Mouse (Mus musculus): ENCODE measurements at regions not wholly inside any gene's neighbourhood (a gene's known extent, or its start where the extent isn't known, plus 50 kb on each side); places are given as distances from the start of the nearest gene placed in this dataset.
"Not testable (repeated sequence)": the region's sequence is repeated elsewhere in the genome, so short reads cannot be mapped to it uniquely, and the experiment has no call there.

DNA sequence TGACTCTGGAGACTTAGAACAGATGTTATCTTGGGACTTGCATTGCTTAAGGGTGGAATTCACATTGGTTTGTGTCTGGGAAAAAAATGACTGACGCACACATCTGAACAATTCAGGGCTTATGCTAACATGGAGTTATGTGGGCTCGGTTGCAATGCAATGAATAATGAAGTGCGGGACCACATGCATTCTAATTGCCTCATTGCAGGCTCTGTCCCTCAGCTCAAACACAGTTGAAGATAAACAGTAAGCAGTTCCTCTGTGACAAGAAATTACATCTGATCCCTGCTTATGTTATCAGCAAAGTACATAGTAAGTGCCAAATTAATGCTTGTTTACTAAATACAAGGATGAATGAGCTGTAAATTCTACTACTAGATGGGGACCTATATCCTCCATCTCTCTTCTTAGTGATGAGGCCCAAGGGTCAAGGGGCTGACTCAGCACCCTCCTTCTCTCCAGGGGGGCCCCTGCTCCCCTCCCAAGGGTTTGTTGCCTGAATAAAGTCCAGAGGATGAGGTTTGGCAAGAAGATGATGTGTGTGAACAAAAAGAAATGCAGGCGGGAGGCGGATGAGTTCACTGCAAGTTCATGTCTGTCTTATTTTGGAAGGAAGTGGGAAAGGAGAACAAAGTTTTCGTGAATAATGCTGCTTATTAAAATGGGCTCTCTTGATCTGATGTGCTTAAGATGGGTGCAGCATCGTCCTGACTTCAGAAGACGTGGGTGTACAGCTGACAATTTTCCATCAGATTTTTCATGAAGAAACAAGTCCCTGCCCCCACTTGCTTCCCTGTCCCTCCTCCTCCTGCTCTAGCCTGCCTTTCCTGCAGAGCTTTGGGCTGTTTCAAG, 533.1 kb downstream of the Shisa9 start:
- no peak for DNase-seq

DNA sequence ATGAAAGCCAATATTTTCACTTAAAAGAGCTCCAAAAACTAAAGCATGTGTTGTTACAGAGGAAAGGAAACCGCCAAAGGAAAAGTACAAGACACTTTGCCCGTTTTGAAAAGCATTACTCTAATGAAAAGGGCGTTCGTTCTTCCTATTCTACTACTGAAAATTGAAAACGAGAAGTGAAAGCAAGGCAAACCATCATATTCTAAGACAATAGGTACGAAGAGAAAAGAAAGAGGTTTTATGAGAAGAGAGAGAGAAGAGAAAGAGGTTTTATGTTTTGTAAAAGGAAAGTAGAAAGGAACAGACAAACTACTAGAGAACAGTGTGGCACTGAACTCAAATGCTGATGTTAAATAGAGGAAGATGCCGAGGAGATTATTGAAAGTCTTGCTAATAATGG, 534.4 kb downstream of the Shisa9 start:
- no peak for DNase-seq

DNA sequence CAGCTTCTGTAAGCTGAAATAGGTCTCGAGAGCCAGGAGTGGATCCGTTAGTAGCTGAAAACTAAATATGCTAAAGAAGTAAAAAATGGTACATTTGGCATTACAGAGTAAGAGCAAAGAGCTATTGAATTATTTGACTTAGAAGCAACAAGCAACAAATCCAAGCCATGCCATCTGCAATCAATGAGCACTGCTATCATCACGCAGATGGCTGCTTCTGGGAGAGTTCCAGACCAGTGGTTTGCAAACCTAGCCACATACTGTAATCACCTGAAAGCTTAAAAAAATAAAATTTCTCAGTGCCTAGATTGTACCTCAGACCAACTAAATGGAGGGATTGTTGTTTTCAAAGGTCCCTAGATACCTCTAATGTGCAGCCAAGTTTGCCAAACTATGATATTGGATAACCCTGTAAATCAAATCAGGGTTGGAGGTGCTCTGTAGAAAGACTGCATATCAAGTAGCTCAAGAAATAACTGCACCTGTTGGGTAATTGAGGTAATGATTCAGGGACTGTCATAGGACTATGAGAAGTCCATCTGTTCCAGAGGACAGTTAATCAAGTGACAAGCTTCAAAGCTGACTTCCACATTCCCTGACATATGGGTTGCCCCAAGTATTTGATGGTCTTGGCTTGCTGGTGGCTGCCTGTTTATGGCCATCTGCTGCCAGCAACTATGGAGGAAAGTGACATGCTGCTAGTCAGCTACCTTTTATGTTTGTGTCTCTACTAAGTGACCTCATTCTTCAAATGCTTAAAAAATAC, 538.0 kb downstream of the Shisa9 start:
- no peak for DNase-seq

DNA sequence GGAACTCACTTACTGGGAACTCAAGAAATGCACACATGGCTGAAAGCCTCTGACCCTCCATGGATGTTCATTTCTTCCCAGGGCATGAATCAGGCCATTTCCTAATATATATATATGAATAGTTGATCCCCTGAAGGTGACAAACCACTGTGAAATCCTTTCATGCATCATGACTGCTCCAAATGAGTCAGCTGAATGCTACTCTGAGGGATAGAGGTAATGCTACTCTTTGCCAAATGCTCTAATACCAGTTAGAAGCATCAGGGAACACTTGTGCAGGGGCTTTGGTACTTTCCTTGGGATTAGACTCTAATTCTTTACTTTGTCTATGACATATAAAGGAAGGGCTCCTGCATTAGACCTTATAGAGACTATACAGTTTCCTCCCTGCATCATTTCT, 561.0 kb upstream of the Ercc4 start:
- DNase-seq: no peak

DNA sequence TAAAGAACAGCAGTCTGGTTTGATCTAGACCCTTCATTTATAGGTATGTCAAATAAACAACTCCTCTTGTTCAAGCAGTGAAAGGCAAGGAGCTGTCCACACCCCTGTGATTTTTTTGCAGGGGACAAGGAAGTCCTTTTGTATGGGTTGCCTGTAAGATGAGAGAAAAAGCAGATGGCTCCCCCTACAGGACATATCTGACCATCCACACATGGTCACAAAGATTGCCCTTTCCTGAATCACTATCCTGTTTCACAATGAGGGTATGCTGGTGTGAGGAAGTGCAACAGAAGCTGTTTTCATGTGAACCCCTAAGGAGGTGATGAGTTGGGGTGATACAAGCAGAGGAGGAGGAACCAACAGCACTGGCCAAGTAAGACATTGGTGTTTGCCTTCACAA, 520.6 kb upstream of the Ercc4 start:
- DNase-seq: peak; percentile 14

DNA sequence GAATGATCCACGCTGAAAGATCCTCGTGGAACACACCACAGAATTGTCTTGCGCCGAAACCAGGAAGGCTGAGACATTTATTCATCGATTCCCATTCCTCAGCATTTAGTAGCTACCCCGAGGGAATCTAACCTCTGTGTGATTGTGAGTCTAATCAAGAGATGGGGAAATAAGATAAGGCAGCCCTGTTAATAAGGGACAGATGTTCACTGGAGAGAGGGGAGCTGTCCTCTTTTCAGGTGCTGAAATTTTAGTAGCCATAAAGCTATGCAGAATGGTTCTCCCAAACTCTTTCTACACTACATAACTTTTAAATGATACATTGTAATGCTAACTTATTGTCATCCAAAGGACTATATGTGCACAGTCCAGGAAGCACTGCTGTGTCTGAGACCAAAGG, 501.2 kb upstream of the Ercc4 start:
- DNase-seq: peak; percentile 71

DNA sequence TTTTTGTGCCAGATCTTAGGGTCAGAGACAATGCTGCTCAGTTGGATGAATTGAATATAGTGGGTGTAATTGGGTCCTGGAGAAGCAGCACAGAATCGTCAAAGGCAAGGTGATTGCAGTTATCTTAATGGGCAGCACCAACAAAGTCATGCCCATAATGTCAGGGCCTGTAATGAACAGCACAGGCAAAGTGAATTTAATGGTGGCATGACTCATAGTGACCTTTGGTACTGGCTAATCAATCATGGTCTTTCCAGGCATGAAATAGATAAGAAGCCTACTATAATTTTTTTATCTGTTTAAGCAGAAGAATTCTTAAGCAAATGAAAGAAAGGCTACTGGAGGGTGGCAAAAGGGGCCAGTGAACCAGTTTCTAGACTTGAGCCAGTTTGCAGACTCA, 498.4 kb upstream of the Ercc4 start:
- DNase-seq: no peak

DNA sequence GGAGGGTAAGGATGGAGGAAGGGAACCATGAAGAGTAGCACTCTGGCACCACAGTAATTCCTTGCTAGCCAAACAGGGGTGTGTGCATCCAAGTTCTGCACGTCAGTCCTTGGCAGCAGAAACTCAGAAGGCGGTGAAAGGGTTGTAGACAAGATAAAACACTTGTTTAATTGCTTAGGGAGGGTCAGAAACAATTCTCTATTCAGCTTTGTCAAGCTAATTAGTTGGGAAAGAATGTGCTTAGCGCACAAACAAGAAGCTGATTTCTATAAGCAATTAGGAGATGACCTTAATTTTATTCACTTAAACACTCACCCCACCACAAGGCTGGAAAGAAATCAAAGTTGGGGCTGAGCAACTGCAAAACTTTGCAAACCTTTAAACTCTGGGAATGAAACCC, 491.7 kb upstream of the Ercc4 start:
- DNase-seq: no peak

DNA sequence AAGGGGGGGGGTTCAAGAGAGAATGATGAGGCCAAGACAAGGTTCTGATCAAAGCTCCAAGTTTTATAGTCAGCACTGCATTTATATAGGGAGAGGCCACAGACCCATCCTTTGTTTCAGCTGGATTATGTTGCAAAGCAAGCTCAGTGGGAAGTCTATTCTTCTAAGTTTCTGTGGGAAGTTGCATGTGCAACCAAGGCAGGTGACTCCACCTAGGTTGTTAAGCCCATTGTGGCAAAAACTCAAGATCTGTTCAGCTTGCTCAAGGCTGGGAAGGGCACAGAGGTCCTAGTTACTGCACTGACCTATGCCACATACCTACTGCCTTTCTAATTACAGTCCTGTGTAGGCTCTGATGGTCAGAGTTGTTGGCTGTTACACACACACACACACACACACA, 477.0 kb upstream of the Ercc4 start:
- DNase-seq: no peak

DNA sequence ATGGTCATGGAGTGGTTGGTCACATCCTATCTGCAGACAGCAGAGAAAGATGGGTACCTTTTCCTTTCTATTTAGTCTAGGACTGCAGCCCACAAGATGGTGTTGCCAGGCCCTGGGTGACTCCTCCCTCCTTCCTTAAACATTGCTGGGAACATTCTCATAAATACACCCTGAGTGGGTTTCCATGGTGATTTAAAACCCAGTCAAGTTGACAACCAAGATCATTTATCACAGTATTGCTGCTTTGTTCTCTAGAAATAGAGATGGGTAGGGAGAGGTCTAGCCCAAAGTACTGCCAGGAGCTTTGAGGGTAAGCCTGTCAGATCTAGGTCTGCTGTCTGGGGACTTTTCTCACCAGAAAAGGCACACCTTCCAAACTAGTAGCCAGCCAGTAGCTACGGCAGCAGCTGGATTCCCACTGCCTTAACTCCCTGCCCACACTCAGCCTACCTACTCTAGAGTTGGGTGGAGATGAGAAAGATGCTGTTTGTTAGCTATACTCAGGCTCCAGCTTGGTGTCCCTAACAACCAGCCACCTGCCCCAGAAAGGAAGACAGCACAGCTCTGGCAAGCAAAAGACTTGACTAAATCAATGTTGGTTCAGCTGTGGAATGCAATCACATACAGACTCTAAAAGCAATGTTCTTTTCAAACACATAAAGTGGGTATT, 470.4 kb upstream of the Ercc4 start:
- no peak for DNase-seq

DNA sequence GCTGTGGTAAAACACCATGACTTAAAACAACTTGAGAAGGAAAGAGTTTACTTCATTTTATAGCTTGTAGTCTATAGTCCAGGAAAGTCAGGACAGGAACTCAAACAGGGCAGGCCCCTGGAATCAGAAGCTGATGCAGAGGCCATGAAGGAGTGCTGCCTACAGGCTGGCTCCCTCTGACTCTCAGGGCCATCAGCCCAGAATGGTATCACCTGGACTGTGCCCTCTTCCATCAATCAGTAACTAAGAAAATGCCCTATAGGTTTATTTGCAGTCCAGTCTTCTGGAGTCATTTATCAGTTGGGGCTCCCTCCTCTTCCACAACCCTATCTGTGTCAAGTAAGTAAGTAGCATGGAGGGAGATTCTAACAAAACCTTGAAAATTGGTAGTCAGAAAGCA, 466.4 kb upstream of the Ercc4 start:
- DNase-seq: no peak

DNA sequence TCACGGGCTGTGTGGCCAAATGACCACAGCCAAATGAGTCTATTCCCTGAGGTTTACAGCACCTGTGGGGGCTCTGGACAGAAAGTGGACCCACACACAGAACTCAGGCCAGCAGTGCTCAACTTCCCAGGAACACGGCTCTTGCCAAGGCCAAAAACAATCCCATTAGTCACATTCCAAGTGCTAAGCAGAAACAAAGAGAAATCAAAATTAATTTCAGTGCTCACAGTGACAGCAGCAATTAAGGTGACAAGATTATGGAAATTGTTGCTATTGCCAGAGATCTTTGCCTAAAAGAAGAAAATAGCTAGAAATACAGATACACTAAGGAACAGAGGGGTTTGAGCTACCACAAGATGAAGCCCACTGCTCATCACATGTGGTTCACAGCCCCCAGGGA, 464.9 kb upstream of the Ercc4 start:
- no peak for DNase-seq

DNA sequence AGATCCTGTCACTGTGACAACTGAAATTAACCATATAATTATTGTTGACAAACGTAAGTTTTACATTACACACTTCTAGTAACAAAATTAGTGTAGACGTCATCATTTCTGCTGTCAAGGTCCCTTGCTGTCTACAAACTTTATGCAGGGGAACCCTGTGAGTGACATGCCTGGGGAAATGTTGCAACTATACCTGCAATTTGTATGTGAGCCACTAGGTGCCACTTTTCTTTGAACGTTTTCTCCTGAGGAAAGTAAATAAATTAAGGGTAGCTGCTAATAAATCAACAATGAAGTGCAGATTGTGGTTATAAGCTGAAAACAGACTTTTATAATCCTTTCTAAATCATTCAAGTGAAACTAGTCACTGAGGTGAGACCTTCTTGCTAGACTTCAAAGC, 457.3 kb upstream of the Ercc4 start:
- no peak for DNase-seq

DNA sequence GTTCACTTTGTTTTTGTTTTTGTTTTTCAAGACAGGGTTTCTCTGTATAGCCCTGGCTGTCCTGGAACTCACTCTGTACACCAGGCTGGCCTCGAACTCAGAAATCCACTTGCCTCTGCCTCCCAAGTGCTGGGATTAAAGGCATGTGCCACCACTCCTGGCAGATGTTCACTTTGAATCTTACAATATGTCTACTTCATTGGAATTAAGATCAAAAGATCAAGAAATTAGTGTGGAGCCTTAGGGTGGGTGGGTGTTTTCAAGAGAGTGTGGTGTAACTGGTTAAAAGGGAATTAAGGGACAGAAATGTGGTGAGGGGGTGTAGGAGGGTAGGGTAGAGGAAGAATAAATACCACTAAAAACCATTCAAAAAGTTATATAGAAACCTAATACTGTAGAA, 435.8 kb upstream of the Ercc4 start:
- not testable (repeated sequence) for DNase-seq

DNA sequence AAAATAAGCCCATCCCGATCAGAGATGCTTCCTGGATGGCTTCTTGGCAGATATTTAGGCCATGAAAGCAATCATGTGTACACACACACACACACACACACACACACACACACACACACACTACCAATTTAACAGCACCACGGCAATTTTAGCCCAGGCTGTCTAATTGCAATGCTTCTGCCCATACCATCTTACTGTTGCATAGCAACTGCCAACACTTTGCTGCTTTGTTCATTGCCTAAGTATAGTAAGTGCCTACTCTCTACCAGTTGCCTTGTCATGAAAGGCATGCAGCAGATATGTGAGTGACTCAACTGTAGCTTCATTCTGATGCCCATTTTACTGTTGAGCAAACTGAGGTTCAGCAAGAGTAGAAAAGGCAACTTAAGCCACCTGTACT, 428.0 kb upstream of the Ercc4 start:
- no peak for DNase-seq

DNA sequence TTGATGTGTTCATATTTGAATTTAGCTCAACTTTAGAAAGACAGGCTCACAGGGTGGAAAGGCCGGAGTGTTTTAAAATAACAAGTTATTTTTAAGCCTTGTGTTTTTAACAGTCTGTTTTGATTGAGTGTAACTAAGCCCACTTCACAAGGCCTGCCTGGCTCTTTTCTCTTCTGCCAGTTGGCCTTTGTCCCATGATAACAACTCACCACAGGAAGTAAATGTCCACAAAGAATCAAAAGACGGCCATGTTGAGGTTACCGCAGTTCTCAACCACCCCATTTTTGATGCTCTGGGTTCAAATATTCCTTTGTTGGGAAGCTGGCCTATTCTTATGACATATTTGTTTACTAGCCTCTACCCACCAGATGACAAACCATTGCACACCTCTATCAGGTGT, 423.7 kb upstream of the Ercc4 start:
- no peak for DNase-seq

DNA sequence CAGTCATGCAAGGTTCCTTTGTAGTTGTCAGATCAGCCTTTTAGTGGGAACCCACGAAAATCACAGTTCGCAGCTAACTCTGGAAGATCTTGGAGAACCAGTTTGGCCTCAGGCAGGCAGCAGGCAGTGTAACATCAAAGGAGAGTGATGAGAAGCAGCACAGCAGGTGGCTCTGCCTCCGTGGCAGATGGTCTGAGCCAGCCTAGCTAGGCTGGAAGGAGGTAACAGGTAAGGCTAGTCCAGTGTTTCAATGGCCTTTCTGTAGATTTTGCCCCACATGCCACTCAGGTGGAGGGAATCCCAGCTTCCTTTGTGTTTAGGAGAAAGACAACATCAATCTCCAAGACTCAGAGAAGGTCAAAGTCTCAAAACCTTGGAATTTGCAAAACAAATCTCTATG, 417.7 kb upstream of the Ercc4 start:
- no peak for DNase-seq

DNA sequence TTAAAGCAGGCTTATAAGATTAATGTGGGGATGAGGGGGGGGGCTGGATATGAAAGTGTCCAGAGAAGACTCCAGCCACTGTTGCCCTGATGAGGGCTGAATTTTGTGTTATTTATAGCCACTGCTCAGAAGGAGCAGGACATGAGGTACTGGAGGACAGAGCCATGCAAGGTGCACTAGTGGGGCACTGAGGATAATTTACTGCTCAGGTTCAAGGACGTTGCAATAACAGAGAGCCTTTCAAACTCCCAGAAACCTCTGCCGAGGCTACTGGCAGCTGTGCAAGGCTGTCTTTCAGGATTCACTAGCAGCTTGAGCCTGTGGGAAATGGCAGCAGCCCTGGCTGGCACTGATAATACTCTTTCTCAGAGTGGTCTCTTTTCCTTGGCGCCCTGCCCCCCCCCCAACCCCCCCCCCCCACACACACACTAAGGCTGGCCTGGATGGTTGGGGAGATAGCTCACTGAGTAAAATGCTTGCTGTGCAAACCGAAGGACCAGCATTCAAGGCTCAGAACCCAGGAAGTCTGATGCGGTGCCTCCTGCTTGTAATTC, 416.7 kb upstream of the Ercc4 start:
- DNase-seq: no peak

DNA sequence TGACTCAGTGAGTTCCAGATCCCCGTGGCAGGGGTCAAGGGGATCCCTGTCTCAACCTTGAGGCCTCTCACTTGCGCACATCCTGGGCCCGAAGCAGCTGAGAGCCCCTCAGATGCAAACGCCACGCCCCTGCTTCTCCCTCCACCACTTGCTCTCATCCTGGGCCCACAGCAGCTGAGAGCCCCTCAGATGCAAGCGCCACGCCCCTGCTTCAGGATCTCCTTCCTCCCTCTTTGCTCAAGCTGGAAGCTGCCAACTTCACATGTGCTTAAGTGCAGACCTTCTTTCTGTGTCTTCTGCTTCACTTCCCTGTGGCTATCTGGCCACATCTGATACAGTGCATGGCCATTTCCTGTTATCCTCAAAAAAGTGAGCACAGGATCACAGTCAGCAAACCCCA, 416.1 kb upstream of the Ercc4 start:
- DNase-seq: no peak

DNA sequence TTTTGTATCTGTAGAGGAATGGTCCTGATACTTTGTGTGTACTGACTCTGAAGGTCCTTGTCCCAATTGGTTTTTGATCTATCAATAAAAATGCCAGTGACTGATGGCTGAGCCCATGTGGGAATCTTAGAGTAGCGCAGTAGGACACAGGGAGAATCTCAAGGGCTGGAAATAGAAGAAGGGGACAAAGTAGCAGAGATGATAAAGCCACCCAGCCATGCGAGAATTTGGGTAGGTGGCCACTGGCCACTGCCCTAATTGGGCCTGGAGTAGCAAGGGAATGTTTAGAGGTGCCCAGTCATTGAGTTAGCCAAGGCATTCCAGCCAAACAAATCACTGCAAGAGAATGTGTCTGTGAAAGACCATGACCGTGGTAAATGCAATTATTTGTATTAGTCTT, 414.8 kb upstream of the Ercc4 start:
- no peak for DNase-seq

DNA sequence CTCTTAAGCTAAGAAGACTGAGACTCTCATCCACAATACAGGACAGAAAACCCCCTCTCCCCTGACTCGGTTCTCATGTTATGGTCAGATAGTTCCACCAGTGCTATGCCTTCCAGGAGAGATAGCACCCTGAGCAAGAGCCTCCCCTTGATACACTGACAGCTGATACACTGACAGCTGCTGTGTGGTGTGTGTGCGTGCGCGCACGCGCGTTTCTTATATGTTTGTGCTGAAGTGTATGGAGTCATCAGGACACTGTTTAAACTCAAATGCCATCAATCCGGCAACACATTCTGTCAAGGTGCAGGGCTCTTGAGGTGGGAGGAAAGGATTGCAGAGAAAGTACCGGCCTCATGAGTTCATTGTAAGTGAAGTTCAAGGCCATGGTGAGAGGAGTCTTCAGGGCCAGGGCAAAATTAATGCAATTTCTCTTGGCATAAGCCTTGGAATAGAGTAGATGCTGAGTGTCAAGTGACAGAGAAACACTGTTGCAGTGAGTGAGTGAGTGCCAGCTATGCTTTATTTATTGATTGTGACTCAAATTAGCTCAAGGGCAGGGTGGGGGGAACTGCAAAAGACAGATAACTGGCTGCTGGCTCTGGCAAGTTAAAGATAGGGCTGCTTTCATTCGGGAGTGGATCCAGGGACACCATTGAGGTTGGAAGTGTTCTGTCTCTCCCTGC, 412.4 kb upstream of the Ercc4 start:
- peak; percentile 5 for DNase-seq

DNA sequence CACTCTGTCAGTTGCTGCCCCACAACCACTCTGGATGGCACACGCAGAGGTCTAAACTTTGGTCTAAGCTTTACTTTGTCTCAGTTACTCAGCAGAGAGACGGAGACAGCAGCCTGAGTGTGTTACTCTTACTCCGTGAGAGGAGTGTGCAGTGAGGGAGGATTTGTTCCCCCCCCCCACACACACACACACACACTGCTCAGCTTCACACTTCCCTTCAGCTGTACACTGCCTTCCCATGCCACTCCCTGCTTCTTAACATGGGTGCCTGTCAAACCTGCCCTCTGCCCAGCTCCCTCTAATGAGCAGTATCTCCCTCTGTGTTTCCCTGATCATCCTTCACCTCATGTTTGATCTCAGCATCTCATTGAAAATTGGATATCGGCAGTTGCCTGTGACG, 409.9 kb upstream of the Ercc4 start:
- DNase-seq: no peak

DNA sequence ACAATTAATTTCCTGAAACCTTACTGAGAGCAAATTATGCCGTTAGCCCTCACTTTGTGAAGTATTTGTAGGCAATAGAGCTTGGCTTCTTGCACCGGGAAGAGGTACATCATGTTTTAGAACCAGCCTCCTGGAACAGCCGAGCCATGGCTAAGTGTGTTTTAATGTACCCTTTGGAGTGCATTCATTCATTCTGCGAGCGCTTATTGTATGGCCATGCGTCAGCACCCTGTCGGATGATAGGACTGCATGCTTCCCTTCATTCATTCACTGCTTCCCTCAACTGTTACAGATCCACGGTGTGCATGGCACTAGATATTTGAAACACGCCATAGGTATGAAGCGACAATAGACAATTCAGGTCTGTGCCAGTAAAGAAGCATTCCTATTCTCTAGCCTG, 409.4 kb upstream of the Ercc4 start:
- DNase-seq: no peak

All from embryo, embryonic 11 days (tissue).